ENCODE assay signal across 9 mouse cellular contexts in the genomic region with DNA sequence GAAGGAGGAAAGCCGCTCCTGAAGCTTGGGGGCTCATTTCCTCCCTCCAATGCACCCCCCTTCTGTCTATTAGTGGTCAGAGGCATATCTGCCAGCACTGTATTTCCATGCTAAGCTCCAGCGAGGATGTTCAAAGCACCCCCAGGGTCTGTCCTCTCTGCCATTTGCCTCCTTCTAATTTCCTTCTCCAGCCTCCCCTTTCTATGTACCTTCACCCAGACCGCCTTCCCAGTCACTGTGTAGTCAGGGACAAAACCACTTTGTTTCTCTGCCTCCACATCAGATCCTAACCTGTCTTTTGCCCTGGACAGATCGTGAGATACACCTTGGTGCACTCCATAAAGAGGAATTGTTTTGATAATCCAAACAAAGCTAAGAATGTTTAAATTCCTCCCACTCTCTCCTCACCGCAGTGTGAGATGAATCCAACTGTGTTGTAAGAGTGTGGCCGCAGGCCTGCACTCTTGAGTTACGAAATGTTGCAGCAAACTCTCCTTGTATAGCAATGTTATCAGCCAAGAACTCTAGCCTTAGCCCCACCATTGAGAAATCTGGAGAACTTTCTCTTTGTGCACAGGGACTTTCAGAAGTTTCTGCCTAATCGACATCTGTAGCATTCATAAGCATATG. TPM values are rescaled to one million over a fixed set of nuclear protein-coding genes. Genes with fewer than 3 reads are reported as not detected.
DNase-seq lines count a peak whose midpoint lies in the region; ATAC-seq and TF ChIP-seq lines count a peak whose summit lies in the region.
"Had no signal": no experiment of that assay in that cellular context is flagged by ENCODE, and none has a peak within 500 bp of the region (broad histone marks: within the 10 kb centered on the region; RNA-seq: fewer than 3 reads in every experiment).

No protein-coding gene starts in this region.

- H3K4me2 ChIP-seq in heart, embryonic 12.5 days, result peak overlapping the region; percentile 56
- H3K4me2 ChIP-seq in liver, postnatal 0 days (ENCODE audit: low read depth, low read length), result peak overlapping the region; percentile 39
- no peak overlapping the region for H3K4me2 ChIP-seq in midbrain, embryonic 14.5 days (ENCODE audit: low read length)
- H3K4me2 ChIP-seq: limb, embryonic 13.5 days had no signal

- H3K9me3 ChIP-seq in heart, embryonic 12.5 days (replicated peaks), result no peaks in the 10 kb centered on the region
- H3K9me3 ChIP-seq in liver, postnatal 0 days (ENCODE audit: low read length), result no peaks in the 10 kb centered on the region
- H3K9me3 ChIP-seq in midbrain, embryonic 14.5 days (ENCODE audit: control insufficient read depth, low read length), result no peaks in the 10 kb centered on the region
- H3K9me3 ChIP-seq: limb, embryonic 13.5 days had no signal

- no peak for DNase-seq in testis, postnatal 10 days (ENCODE audit: low spot score)
- DNase-seq in liver, postnatal 0 days, result no peak
- no peak for DNase-seq in midbrain, embryonic 14.5 days
- no peak for DNase-seq in spleen, postnatal 14 days (ENCODE audit: low spot score in 2 of 2)
- DNase-seq in thymus, adult 2 months, result no peak

- TF ChIP-seq CTCF in testis, adult 2 months (IDR thresholded peaks at IDR 0.05; ENCODE audit: control insufficient read depth, insufficient read depth, insufficient replicate concordance, low read depth, low read length), result no peak
- TF ChIP-seq CTCF in liver, postnatal 0 days (IDR thresholded peaks at IDR 0.05; ENCODE audit: low read depth), result no peak
- no peak for TF ChIP-seq CTCF in thymus, adult 2 months (IDR thresholded peaks at IDR 0.05; ENCODE audit: borderline replicate concordance, control insufficient read depth, extremely low read depth, insufficient read depth, low read length, poor library complexity)

- H3K36me3 ChIP-seq in testis, adult 2 months (ENCODE audit: control insufficient read depth, insufficient read depth, low read length), result no peaks in the 10 kb centered on the region
- peaks cover 2% of the 10 kb centered on the region for H3K36me3 ChIP-seq in heart, embryonic 12.5 days
- H3K36me3 ChIP-seq in liver, postnatal 0 days (replicated peaks; ENCODE audit: insufficient read depth, low read length), result no peaks in the 10 kb centered on the region
- H3K36me3 ChIP-seq in midbrain, embryonic 14.5 days (ENCODE audit: control insufficient read depth, insufficient read depth, low read length), result 0 out of 2 replicates have a peak, but pooled peaks cover 6% of the 10 kb centered on the region
- H3K36me3 ChIP-seq in thymus, adult 2 months (ENCODE audit: control insufficient read depth, insufficient read depth, low read length), result no peaks in the 10 kb centered on the region

- H3K9ac ChIP-seq in heart, embryonic 12.5 days, result no peak overlapping the region
- H3K9ac ChIP-seq in liver, postnatal 0 days (replicated peaks), result no peak overlapping the region
- H3K9ac ChIP-seq in midbrain, embryonic 14.5 days (replicated peaks; ENCODE audit: low read length), result no peak overlapping the region
- H3K9ac ChIP-seq: limb, embryonic 13.5 days had no signal

- peak overlapping the region; percentile 1 for H3K27ac ChIP-seq in testis, adult 2 months (ENCODE audit: control insufficient read depth, insufficient read depth, low read depth, low read length)
- H3K27ac ChIP-seq in heart, embryonic 12.5 days (ENCODE audit: poor library complexity, severe bottlenecking), result no peak overlapping the region
- H3K27ac ChIP-seq in liver, postnatal 0 days (ENCODE audit: low read depth), result peak overlapping the region; percentile 48
- no peak overlapping the region for H3K27ac ChIP-seq in midbrain, embryonic 14.5 days (replicated peaks; ENCODE audit: low read depth, low read length)
- no peak overlapping the region for H3K27ac ChIP-seq in thymus, adult 2 months (ENCODE audit: control insufficient read depth, insufficient read depth, low read length)
- H3K27ac ChIP-seq: limb, embryonic 13.5 days had no signal

- ATAC-seq in heart, embryonic 12.5 days (ENCODE audit: insufficient number of reproducible peaks, low FRiP score), result no peak
- ATAC-seq in liver, postnatal 0 days, result no peak
- ATAC-seq in midbrain, embryonic 14.5 days (ENCODE audit: low FRiP score, low TSS enrichment), result no peak
- ATAC-seq in activated CD4-positive, CD25-positive, alpha-beta regulatory T cell, adult 4 months, result no peak

- no peak for TF ChIP-seq EP300 in liver, postnatal 0 days (IDR thresholded peaks at IDR 0.05; ENCODE audit: low read depth)

- 59% methylated on average over 8 of the region's 8 CpGs for WGBS in heart, embryonic 12.5 days
- 43% methylated on average over 8 of the region's 8 CpGs for WGBS in liver, postnatal 0 days (ENCODE audit: insufficient replicate concordance)
- 75% methylated on average over 8 of the region's 8 CpGs for WGBS in midbrain, embryonic 14.5 days
- WGBS in thymus, adult 2 months, result 87% methylated on average over 8 of the region's 8 CpGs

- H3K27me3 ChIP-seq in testis, adult 2 months (ENCODE audit: control insufficient read depth, insufficient read depth, low read length), result no peaks in the 10 kb centered on the region
- no peaks in the 10 kb centered on the region for H3K27me3 ChIP-seq in heart, embryonic 12.5 days (replicated peaks)
- no peaks in the 10 kb centered on the region for H3K27me3 ChIP-seq in liver, postnatal 0 days (ENCODE audit: insufficient read depth, low read length)
- H3K27me3 ChIP-seq in midbrain, embryonic 14.5 days (ENCODE audit: control insufficient read depth, insufficient read depth, low read length), result no peaks in the 10 kb centered on the region
- H3K27me3 ChIP-seq in thymus, adult 2 months (ENCODE audit: control insufficient read depth, insufficient read depth, low read length), result no peaks in the 10 kb centered on the region
- H3K27me3 ChIP-seq: limb, embryonic 13.5 days had no signal

- no peak for TF ChIP-seq POLR2A in testis, adult 2 months (IDR thresholded peaks at IDR 0.05; ENCODE audit: control insufficient read depth, low read depth, low read length)
- no peak for TF ChIP-seq POLR2A in thymus, adult 2 months (IDR thresholded peaks at IDR 0.05; ENCODE audit: control insufficient read depth, extremely low read depth, insufficient read depth, low read length, poor library complexity)

- peaks cover 8% of the 10 kb centered on the region for H3K4me1 ChIP-seq in testis, adult 2 months (ENCODE audit: control insufficient read depth, insufficient read depth, low read length)
- H3K4me1 ChIP-seq in heart, embryonic 12.5 days (replicated peaks), result peaks cover 22% of the 10 kb centered on the region
- H3K4me1 ChIP-seq in liver, postnatal 0 days (ENCODE audit: insufficient read depth), result peaks cover 10% of the 10 kb centered on the region; the same call in 1 of the 2 replicates
- no peaks in the 10 kb centered on the region for H3K4me1 ChIP-seq in midbrain, embryonic 14.5 days (ENCODE audit: control insufficient read depth, insufficient read depth, low read length)
- peaks cover 9% of the 10 kb centered on the region for H3K4me1 ChIP-seq in thymus, adult 2 months (replicated peaks; ENCODE audit: control insufficient read depth, insufficient read depth, low read length)

- H3K4me3 ChIP-seq in testis, adult 2 months (ENCODE audit: control insufficient read depth, low read depth, low read length), result no peak overlapping the region
- H3K4me3 ChIP-seq in heart, embryonic 12.5 days, result no peak overlapping the region
- H3K4me3 ChIP-seq in liver, postnatal 0 days (ENCODE audit: low read depth, low read length), result no peak overlapping the region
- no peak overlapping the region for H3K4me3 ChIP-seq in midbrain, embryonic 14.5 days (replicated peaks; ENCODE audit: low read depth, low read length)
- no peak overlapping the region for H3K4me3 ChIP-seq in thymus, adult 2 months (ENCODE audit: control insufficient read depth, insufficient read depth, low read length)
- H3K4me3 ChIP-seq: limb, embryonic 13.5 days had no signal

RNA-seq across cellular contexts. Expression of a gene that starts 27.3 kb away (rescaled TPM):
- 14.3 and 17.1 TPM in 2 replicates for polyA plus RNA-seq in testis, adult 2 months (2012; rRNA removed)
- 29.8 and 30.8 TPM in 2 replicates for polyA plus RNA-seq in heart, embryonic 12.5 days (2016; fragmentation: Nextera tagmentation; extraction: Ambion mirVana)
- polyA plus RNA-seq in liver, postnatal 0 days (2015; fragmentation: Nextera tagmentation; extraction: Ambion mirVana), result 4.9 and 6.2 TPM in 2 replicates
- 35.8 and 46.9 TPM in 2 replicates for polyA plus RNA-seq in midbrain, embryonic 14.5 days (2014; fragmentation: Nextera tagmentation; extraction: Ambion mirVana)
- 10 to 100 TPM; 18.9 to 24.7 TPM for polyA plus RNA-seq in activated CD4-positive, CD25-positive, alpha-beta regulatory T cell, adult 4 months (2017; shearing (Covaris generic))
- polyA plus RNA-seq in thymus, adult 2 months (2012; rRNA removed), result 26.8 and 32.1 TPM in 2 replicates

Comparison
In these comparisons a context has a peak if more than half of its experiments do, and no peak if none do; other contexts are left out.
1. H3K27ac ChIP-seq: peak in testis, adult 2 months (single experiment) and liver, postnatal 0 days (single experiment); none in heart, embryonic 12.5 days (single experiment), midbrain, embryonic 14.5 days (single experiment) and thymus, adult 2 months (single experiment).